Mouse (Mus musculus): Measurements from ENCODE around the gene Dupd1. TPM values are rescaled to one million over a fixed set of nuclear protein-coding genes. Genes with fewer than 3 reads are reported as not detected.
A peak's percentile ranks its signal among the peaks of the same experiment; 100 is the strongest.

Gene Dupd1
- polyA plus RNA-seq, 1 experiment, result not detected

GRCm38 (mm10) chr14:21669218-21669617, 45.2 kb downstream of the Dupd1 start:
- no peaks in the 10 kb centered on the region; the same call in 1 of the 2 replicates for H3K4me1 ChIP-seq (ENCODE audit: control insufficient read depth, insufficient read depth, low read length)
- no peak overlapping the region for H3K27ac ChIP-seq (ENCODE audit: insufficient read depth, low read length)
- no peaks in the 10 kb centered on the region for H3K27me3 ChIP-seq (ENCODE audit: control insufficient read depth, insufficient read depth, low read length)
- 54% methylated on average over 11 of the region's 11 CpGs for WGBS
- TF ChIP-seq CTCF (IDR thresholded peaks at IDR 0.05; ENCODE audit: borderline replicate concordance, insufficient read depth, low read depth, low read length) (no peak), POLR2A (IDR thresholded peaks at IDR 0.05; ENCODE audit: borderline replicate concordance, insufficient read depth, low read length) (no peak)
- H3K4me3 ChIP-seq (replicated peaks; ENCODE audit: insufficient read depth, low read depth, low read length), result no peak overlapping the region
- no peak for DNase-seq

DNA sequence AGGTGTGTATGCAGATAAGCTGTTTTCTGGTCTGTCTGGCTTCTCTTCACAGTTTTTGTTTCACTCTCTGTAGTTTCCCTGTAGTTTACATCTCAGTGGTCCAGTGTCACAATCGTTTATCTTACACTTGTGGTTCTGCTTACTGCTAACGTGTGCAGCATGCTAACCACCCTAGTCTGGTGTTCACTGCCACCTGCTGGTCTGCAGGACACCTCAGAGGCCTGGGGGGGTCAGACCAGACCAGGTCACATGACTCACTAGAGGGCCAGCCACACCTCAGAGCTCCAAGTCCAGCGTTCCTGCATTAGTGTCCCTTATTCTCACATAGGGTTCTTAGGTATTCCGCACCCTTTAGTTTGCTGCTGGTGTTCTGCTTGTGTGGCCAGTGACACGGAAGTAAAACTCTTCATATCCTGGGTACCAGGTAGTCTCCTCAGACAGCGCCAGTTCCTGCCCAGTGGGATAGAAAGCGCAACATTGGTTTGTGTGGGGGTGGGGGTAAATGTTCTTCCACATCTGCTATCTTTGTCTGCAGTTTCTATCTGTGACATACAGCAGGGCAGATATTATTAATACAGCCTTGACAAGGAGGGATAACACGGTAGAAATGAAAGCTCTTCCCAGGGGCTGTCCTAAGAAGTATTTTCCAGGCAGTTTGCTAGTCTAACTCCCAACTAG, 51.8 kb downstream of the Dupd1 start:
- DNase-seq, result no peak
- WGBS, result 73% methylated on average over 8 of the region's 8 CpGs
- Histone ChIP-seq H3K4me3 (replicated peaks; ENCODE audit: insufficient read depth, low read depth, low read length) (no peak overlapping the region), H3K27me3 (ENCODE audit: control insufficient read depth, insufficient read depth, low read length) (no peaks in the 10 kb centered on the region), H3K27ac (ENCODE audit: insufficient read depth, low read length) (no peak overlapping the region), H3K4me1 (ENCODE audit: control insufficient read depth, insufficient read depth, low read length) (peaks cover 13% of the 10 kb centered on the region)
- TF ChIP-seq POLR2A (IDR thresholded peaks at IDR 0.05; ENCODE audit: borderline replicate concordance, insufficient read depth, low read length), result no peak
- peak; percentile 43; the same call in 1 of the 2 replicates for TF ChIP-seq CTCF (IDR thresholded peaks at IDR 0.05; ENCODE audit: borderline replicate concordance, insufficient read depth, low read depth, low read length)

DNA sequence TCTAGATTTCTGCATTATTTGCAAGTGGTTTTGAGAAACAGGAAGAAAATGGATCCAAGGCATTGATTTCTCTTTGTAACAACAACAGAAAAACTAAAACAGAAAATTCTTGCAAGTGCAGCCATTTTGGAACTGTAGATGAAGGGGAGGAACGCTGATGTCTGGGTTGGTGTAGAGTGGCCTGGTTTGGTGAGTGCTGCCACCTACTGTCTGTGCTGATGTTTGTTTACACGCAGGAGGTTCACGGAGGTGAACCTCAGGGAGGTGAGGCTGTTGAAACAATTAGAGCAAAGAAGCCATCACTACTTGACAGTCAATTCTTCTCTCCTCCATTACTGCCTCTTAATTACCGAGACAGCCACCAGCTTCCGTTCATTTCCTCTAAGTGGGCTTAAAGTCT, 54.7 kb downstream of the Dupd1 start:
- H3K4me3 ChIP-seq (replicated peaks; ENCODE audit: insufficient read depth, low read depth, low read length), result peak overlapping the region; percentile 16
- WGBS, result 28% methylated on average over 5 of the region's 5 CpGs
- H3K4me1 ChIP-seq (ENCODE audit: control insufficient read depth, insufficient read depth, low read length), result peaks cover 13% of the 10 kb centered on the region
- TF ChIP-seq POLR2A (IDR thresholded peaks at IDR 0.05; ENCODE audit: borderline replicate concordance, insufficient read depth, low read length) (no peak), CTCF (IDR thresholded peaks at IDR 0.05; ENCODE audit: borderline replicate concordance, insufficient read depth, low read depth, low read length) (peak; percentile 88)
- no peaks in the 10 kb centered on the region for H3K27me3 ChIP-seq (ENCODE audit: control insufficient read depth, insufficient read depth, low read length)
- DNase-seq, result peak; percentile 68
- H3K27ac ChIP-seq (ENCODE audit: insufficient read depth, low read length), result no peak overlapping the region

GRCm38 (mm10) chr14:21659155-21659554, 55.2 kb downstream of the Dupd1 start:
- TF ChIP-seq CTCF (IDR thresholded peaks at IDR 0.05; ENCODE audit: borderline replicate concordance, insufficient read depth, low read depth, low read length) (no peak), POLR2A (IDR thresholded peaks at IDR 0.05; ENCODE audit: borderline replicate concordance, insufficient read depth, low read length) (no peak)
- Histone ChIP-seq H3K4me3 (replicated peaks; ENCODE audit: insufficient read depth, low read depth, low read length) (peak overlapping the region; percentile 16), H3K27me3 (ENCODE audit: control insufficient read depth, insufficient read depth, low read length) (no peaks in the 10 kb centered on the region), H3K27ac (ENCODE audit: insufficient read depth, low read length) (no peak overlapping the region), H3K4me1 (ENCODE audit: control insufficient read depth, insufficient read depth, low read length) (peaks cover 13% of the 10 kb centered on the region)
- DNase-seq, result no peak
- 41% methylated on average over 13 of the region's 13 CpGs for WGBS

- TF ChIP-seq CTCF (IDR thresholded peaks at IDR 0.05; ENCODE audit: borderline replicate concordance, insufficient read depth, low read depth, low read length), result no peak
- no peak for TF ChIP-seq POLR2A (IDR thresholded peaks at IDR 0.05; ENCODE audit: borderline replicate concordance, insufficient read depth, low read length)
- DNase-seq, result no peak
- no peaks in the 10 kb centered on the region for H3K27me3 ChIP-seq (ENCODE audit: control insufficient read depth, insufficient read depth, low read length)
- no peak overlapping the region for H3K27ac ChIP-seq (ENCODE audit: insufficient read depth, low read length)
- 86% methylated on average over 2 of the region's 2 CpGs for WGBS
- H3K4me3 ChIP-seq (replicated peaks; ENCODE audit: insufficient read depth, low read depth, low read length), result no peak overlapping the region
- H3K4me1 ChIP-seq (ENCODE audit: control insufficient read depth, insufficient read depth, low read length), result peaks cover 9% of the 10 kb centered on the region
These were observed 60.6 kb downstream of the Dupd1 start for GRCm38 (mm10) chr14:21653813-21654212.

- no peak overlapping the region for H3K4me3 ChIP-seq (replicated peaks; ENCODE audit: insufficient read depth, low read depth, low read length)
- WGBS, result 49% methylated on average over 4 of the region's 4 CpGs
- TF ChIP-seq POLR2A (IDR thresholded peaks at IDR 0.05; ENCODE audit: borderline replicate concordance, insufficient read depth, low read length), result no peak
- H3K4me1 ChIP-seq (ENCODE audit: control insufficient read depth, insufficient read depth, low read length), result no peaks in the 10 kb centered on the region
- no peak for DNase-seq
- H3K27ac ChIP-seq (ENCODE audit: insufficient read depth, low read length), result no peak overlapping the region
- no peaks in the 10 kb centered on the region for H3K27me3 ChIP-seq (ENCODE audit: control insufficient read depth, insufficient read depth, low read length)
These were observed 73.5 kb downstream of the Dupd1 start for GRCm38 (mm10) chr14:21640806-21641435.

DNA sequence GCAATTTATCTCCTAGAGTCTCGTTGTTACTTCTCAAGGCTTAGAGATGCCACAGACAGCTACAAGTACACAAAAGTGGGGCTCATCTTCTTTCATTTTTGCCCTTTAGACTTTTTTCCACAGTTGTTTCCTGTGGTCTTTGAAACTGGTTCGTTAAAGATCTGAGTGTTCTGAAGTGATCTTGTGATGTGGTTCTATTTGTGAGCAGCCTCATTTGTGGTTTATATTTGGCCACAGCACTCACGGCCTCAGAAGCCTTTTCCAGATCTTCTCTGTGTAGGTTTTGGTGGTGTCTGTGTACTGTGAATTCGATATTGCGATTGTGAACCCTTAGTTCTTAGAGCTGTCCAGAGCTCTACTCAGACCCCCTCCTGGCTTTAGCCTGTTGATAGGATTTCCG, 77.8 kb downstream of the Dupd1 start:
- no peak for TF ChIP-seq POLR2A (IDR thresholded peaks at IDR 0.05; ENCODE audit: borderline replicate concordance, insufficient read depth, low read length)
- Histone ChIP-seq H3K4me3 (replicated peaks; ENCODE audit: insufficient read depth, low read depth, low read length) (no peak overlapping the region), H3K4me1 (ENCODE audit: control insufficient read depth, insufficient read depth, low read length) (no peaks in the 10 kb centered on the region), H3K27ac (ENCODE audit: insufficient read depth, low read length) (no peak overlapping the region), H3K27me3 (ENCODE audit: control insufficient read depth, insufficient read depth, low read length) (no peaks in the 10 kb centered on the region)
- WGBS, result 90% methylated on average over 6 of the region's 6 CpGs
- DNase-seq, result no peak

GRCm38 (mm10) chr14:21631665-21632200, 82.6 kb downstream of the Dupd1 start:
- H3K27me3 ChIP-seq (ENCODE audit: control insufficient read depth, insufficient read depth, low read length), result no peaks in the 10 kb centered on the region
- WGBS, result 54% methylated on average over 5 of the region's 5 CpGs
- no peak overlapping the region for H3K27ac ChIP-seq (ENCODE audit: insufficient read depth, low read length)
- no peak overlapping the region for H3K4me3 ChIP-seq (replicated peaks; ENCODE audit: insufficient read depth, low read depth, low read length)
- TF ChIP-seq POLR2A (IDR thresholded peaks at IDR 0.05; ENCODE audit: borderline replicate concordance, insufficient read depth, low read length), result no peak
- no peak for TF ChIP-seq CTCF (IDR thresholded peaks at IDR 0.05; ENCODE audit: borderline replicate concordance, insufficient read depth, low read depth, low read length)
- no peaks in the 10 kb centered on the region for H3K4me1 ChIP-seq (ENCODE audit: control insufficient read depth, insufficient read depth, low read length)
- DNase-seq, result no peak

Other genes starting within 250 kb of the Dupd1 start
- 22.5 and 24.7 TPM in 2 replicates for gene Kat6b, start 233.1 kb downstream of the Dupd1 start, polyA plus RNA-seq (2012; rRNA removed)
- gene Samd8, start 36.0 kb upstream of the Dupd1 start, polyA plus RNA-seq (2012; rRNA removed), result 34.0 and 35.4 TPM in 2 replicates
- gene Dusp13, start 36.6 kb upstream of the Dupd1 start, polyA plus RNA-seq (2012; rRNA removed), result 0.52 and 0.75 TPM in 2 replicates
- gene Vdac2, start 110.7 kb upstream of the Dupd1 start, polyA plus RNA-seq (2012; rRNA removed), result 247 and 258 TPM in 2 replicates
- 44.7 and 45.7 TPM in 2 replicates for gene Comtd1, start 134.4 kb upstream of the Dupd1 start, polyA plus RNA-seq (2012; rRNA removed)